Mouse (Mus musculus) ZHBTc4 (cell line): ENCODE measurements around the gene Prss22.
A peak's percentile ranks its signal among the peaks of the same experiment; 100 is the strongest.

Source experiments
- DNase-seq: peaks from one replicate; pipeline ENCODE4 v3.0.0-alpha.2; 2011; ENCODE audit warnings: low read depth, low spot score

Gene Prss22

DNA sequence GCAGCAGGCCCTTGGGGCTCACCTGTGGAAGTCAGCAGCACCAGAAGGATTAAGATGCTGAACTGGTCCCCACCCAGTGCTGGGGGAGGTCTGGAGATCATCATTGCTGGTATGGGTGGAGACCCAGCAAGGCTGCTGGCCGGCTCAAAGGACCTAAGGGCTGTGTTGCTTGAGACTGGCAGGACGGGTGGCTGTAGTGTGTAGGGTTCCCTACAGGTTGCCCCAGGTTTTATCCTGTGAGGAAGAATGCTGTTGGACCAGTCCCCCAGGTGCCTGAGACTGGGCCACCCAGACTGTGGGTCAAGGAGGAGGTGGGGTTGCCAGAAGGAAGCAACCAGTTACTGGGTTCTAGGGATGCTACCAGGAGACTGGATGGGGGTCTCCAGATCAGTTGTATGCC is at the start of gene Prss22:
Gene Prss22 (minus strand): TSS at position 200 of the 400 bp plus-strand sequence.
- no peak for DNase-seq

DNA sequence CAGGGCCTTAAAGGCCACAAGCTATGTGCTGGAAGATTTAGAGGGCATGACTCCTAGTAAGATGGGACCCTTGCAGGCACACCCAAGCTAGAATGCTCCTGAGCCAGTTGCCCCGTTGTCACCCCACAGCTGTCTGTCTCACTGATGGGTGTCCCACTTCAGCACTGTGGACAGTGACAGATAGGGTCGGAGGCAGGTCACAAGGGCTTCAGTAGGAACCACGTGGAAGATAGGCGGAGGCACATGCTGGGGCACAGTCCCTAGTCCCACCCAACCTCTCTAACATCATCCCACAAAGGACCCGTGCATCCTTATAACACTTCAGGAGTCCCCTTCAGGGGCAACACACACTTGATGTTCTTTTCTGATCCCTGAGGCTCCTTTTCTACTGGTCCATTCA is 48.1 kb upstream of the Prss22 start:
- peak; percentile 72 for DNase-seq

DNA sequence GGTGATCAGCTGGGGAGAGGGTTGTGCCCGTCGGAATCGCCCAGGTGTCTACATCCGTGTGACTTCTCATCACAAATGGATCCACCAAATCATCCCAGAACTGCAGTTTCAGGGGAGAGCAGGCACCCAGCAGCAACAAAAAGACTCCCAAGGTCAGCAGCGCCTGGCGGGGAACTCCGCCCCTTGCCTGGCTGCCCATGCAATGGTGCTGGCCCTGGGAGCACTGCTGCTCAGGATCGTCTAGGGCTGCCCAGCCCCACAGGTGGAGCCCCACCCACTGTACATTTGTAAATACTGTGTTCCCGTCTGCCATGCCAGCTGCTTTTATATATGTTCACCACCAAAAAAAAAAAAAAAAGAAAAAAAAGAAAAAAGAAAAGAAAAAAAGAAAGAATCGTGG is 47.7 kb upstream of the Prss22 start:
- no peak for DNase-seq

DNA sequence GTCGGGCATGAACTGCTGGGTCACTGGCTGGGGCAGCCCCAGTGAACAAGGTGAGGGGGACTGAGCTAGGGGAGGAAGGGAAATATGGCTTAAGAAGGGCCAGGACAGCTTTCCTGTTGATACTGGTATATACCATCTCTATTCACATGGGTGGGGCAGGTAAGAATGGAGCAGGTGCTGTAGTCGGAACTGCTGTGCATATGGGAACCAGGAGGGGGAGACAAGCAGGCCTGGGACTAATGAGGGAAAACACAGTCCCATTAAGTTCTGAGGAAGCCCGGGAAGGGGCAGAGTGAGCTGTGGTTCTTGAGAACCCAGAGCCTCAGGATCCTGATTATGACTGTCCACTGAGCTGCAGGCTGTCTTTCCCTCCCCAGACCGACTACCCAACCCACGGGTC is 46.6 kb upstream of the Prss22 start:
- peak; percentile 75 for DNase-seq

DNA sequence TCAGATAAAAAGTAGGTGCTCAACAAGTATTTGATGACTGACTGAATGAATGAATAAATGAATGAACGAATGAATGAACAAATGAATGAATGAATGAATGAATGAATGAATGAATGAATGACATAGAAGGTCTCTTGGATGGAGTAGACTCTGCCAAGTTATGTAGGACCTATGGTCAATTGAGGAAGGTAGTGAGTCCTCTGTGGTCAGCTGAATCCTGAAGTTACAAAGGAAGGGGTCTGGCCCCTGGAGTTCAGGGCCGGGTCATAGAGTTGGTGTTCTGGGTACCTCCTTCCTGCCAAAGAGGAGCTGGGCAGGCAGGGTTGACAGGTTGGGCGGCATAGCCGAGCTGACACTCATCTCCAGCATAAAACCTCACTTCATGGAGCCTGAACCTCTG is 39.9 kb upstream of the Prss22 start, which contains the start of gene Prss27:
Gene Prss27 (plus strand): TSS at position 301 of the 400 bp plus-strand sequence.
- no peak for DNase-seq

DNA sequence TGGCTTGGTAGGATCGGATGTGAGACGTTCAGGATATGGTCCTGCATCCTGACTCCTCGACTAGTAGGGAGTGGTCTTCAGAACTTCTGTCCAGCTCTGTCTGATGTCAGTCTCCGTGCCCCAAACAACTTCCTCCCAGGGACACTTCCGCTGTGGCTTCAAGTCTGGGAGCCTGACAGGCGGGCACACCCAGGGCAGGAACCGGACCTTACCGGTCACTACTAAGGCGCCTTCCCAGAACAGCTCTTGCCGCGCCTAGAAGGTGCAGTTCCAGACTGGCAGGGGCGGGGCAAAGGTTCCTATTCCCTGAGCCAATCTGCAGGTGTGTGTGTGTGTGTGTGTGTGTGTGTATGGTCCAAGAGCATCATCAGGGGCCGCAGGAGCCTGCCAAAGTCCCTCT is 39.5 kb upstream of the Prss22 start:
- DNase-seq = peak; percentile 45

DNA sequence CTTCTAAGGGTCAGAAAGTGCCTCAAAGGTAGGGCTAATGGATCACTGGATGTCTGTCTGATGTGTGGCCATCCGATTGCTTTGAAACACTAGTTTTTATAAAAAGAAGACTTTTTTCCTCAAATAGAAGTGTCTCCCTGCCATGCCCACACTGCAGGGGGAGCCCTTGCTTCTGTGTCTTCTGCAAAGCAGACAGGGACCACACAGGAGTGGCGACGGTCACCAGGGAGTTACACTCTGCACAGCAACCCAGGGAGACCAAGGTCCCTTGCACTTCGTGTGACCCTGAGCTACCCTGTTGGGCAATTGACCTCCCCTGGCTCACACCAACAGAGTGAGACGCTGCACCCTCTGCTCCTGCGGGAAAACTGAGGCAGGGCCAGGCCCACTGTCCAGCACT is 39.1 kb upstream of the Prss22 start:
- peak; percentile 40 for DNase-seq

DNA sequence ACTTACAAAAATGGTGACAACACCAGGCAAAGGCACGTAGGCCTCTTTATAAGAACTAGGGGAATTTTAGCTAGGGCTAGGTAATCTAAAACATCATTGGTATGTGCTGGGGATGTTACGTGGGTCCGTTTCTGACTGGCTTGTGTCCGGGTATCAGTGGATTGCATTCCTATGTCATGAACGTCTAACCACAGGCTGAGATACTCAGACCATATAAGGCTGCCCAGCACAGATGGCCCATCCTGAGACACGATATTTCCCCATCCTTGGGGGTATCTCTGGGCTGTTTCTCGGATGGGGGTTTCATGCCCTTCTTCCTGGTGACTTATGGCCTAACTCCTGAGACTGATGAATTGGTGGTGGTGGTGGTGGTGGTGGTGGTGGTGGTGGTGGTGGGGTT is 37.2 kb upstream of the Prss22 start:
- no peak for DNase-seq

DNA sequence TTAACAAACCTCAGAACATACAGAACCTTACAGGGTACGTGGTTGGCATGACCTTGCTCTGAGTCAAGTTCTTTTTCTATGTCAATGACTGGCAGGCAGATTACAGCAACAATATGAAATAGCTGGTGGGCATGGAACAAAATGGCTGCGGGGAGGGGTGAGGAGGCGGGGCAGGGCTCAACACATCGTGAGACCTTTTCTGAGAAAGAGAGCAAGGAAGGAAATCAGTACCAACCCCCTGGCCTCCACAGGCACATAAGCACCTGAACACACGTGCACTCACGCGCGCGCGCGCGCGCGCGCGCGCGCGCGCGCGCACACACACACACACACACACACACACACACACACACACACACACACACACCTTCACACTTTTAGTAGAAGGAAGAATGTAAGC is 32.7 kb upstream of the Prss22 start:
- peak; percentile 79 for DNase-seq

DNA sequence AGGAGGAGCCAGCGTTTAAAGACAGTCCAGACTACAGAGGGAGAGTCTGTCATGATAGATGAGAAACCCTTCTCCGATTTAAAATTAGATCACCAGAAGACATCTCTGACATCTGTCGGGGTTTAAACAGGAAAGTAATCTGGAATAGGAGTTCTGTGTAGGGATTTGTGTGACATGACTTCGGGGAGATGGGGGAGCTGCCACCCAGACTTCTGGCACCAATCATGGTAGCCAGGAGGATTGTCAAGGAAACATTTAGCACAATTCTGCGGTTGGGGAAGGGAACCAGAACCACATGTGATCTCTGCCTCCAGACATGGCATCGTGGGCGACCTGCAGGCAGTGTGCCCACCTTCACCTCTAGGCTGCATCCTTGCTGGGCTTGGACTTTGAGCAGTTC is 31.6 kb upstream of the Prss22 start:
- DNase-seq = no peak

DNA sequence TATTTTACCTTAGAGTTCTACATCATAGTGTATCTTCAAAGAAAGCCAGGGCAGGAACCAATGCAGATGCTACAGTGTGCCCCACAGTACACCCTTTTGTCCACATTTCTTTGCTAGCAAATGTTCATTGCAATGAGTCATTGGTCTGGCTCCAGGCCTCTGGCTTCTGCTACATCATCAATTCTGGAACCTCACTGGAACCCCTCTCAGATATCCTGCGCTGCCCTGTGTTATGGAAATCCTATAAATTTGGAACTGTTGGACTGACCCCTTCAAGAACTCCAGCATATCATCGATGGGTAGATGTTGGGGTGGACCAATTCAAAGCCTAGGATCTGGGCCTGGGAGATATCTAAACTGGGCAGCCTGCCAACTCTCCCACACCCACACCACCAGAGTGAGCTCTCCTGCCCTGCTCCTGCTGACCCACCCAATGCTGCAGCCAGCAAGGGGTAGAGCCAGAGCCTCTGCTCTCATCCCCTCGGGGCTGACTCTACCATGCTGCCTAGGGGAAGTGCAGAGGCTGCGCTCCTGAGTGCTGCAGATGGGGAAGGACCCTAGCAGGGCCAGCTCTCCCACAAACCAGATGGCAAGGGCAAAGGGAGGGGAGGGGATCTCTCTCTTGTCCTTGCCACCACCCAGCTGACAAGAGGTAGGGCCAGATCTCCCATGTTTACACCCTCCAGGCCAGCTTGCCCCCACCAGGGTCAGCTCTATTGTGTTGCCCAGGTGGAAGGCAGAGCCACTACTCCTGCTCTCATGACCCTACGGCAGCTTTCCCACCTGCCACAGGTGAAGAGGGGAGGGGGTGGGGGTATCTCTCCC is 23.7 kb upstream of the Prss22 start:
- no peak for DNase-seq

DNA sequence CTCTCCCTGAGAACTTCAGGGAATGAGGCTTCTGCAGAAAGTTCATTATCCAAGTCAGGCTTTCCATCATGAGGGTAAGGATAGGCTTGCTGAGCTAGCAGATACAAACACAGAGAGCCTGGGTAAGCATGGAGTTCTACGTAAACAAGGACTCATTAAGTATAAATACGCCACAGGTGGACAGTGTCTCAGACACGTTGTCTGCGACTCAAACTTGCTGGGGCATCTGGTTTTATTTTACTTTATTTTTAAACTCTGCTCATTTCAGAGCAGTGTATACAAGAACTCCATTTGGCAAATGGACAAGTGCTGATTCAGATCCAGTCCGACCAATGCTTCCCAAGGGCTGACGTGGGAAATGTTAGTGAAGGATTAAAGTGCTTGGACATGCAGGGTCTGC is 22.8 kb upstream of the Prss22 start:
- no peak for DNase-seq

DNA sequence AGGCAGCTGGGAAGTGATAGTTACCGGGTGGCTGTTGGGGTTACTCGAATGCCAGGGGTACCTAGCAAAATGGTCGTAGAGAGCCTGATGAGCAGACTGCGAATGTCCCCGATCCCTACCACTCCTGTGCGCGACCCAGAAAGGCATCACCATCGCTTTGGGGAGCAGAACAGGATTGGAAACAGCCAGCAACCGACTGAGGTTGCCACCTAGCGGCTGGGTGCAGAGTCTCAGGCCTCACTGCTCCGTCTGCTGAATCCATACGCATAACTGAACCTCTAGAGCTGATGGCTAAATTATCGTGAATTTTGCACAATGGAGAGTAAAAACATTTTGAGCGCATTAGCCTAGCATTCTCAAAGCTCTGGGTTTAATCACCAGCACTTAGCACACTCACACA is 17.8 kb upstream of the Prss22 start:
- DNase-seq = peak; percentile 84

DNA sequence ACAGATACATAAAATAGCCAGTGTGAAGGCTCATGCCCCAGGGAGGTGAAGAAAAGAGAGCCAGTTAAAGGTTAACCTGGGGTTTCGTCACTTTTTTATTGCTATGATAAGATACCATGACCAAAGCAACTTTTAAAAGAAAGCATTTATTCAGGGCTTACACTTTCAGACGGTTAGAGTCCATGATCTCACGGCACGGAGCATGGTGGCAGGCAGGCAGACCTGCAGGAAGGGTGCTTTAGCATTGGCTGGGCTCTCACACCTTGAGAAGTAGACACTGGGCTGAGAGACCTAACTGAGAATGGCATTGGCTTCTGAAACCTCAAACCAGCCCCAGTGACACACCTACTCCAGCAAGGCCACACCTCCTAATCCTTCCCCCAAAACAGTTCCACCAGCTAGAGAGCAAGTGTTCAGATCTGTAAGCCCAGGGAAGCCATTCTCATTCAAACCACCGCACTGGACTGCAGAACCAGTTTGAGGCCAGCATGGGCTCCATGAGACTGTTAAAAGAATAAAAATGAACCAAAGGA is 16.6 kb upstream of the Prss22 start:
- peak; percentile 72 for DNase-seq

DNA sequence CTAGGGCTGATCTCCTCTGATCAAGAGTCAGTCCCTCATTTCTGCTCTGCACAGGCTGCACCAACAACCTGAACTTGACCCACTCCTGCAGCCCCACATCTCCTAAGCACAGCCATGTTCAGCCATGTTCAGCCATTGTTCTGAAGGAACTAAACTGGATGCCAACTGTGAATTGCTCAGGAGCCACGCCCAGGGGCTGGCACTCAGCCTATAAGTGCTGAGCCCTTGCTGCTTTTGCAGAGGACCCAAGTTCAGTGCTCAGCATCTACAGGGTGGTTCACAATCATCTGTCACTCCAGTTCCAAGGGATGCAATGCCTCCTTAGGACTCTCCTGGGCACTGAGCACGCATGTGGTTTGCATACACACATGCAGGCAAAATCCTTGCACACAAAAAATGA is 15.0 kb upstream of the Prss22 start:
- no peak for DNase-seq

DNA sequence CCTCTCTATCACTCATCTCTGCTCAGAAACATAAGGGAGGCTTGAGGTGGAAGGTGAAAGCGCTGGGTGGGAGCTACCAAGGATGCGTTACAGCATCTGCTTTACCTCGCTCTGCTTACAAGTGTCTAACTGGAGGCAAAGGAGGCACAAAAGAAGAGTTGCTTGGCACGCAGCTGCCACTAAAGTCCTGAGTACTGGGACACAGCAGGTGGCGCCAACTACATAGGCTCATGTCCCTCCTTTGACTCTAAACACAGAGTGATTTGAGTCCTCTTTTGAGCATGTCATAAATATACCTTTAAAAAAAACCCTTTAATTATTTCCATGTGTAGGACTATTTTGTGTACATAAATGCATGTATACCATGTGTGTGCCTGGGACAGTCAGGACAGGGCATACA is 11.7 kb upstream of the Prss22 start:
- DNase-seq = peak; percentile 35

DNA sequence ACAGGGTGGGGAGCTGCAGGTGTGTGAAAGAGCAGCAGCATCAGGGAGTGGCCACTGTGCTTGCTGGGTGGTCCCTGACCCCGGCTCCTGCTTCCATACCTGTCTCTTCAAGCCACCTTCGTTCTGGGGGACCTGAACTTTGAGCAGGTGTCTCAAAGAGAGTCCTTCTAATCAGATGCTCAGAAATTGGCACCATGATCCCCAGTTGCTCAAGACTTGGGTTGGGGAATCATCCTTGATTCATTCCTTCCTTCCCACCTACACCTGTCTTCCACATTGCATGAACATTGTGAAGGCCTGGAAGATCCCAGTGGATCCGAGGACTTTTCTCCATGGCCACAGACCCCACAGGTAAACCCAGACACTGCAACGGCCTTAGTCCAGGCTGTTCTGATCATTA is 10.2 kb upstream of the Prss22 start:
- no peak for DNase-seq

DNA sequence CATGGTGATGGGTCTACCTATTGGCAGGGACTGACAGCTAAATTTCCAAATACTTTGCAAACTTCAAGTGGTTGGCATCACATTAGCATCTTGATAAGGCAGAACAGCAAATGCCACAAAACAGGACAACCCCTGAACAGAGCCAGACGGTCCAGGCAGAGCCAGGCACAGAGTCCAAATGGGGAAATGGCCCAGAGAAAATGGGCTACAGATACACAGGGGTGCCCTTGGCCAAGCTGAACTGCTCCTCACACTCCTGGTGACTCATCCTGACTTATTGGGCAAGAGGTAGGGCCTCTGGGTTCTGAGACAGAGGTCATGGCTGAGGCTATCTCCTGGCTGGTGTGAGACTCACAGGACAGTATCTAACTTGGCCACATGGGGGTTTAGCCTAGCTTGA is 9.5 kb upstream of the Prss22 start:
- no peak for DNase-seq

DNA sequence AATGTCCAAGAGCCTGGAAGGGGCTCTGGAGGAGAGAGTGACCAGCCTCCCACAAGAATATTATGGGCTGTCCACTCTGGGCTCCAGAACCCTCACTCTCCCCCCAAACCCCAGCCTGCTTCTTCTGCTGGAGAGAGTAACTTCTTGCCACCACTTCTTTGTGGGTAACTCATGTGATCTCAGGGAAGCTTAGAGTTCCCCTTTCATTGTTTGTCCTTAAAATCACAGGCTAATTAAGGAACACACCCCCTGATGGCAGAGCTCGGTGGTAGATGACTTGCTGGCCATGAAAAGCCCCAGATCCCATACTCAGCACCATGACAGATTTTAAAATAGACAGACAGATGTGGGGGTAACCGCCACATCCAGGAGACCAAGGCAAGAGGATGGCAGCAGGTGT is 9.0 kb upstream of the Prss22 start:
- DNase-seq = no peak

DNA sequence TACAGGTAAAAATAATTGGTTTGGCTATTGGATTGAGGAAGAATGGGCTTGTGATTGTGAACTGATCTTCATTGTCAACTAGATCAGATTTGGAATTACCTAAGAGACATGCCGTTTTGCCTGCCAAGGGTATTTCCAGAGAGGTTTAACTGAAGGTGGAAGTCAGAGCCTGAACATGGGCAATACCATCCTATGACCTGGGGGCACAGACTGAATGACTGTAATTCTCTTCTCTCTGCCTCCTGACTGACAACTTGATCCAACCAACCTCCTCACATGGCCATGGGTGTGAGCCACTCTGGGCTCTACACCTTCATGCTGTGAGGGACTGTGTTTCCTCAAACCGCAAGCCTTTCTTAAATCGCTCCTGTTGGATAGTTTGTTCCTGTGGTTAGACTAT is 7.1 kb upstream of the Prss22 start:
- DNase-seq = no peak

DNA sequence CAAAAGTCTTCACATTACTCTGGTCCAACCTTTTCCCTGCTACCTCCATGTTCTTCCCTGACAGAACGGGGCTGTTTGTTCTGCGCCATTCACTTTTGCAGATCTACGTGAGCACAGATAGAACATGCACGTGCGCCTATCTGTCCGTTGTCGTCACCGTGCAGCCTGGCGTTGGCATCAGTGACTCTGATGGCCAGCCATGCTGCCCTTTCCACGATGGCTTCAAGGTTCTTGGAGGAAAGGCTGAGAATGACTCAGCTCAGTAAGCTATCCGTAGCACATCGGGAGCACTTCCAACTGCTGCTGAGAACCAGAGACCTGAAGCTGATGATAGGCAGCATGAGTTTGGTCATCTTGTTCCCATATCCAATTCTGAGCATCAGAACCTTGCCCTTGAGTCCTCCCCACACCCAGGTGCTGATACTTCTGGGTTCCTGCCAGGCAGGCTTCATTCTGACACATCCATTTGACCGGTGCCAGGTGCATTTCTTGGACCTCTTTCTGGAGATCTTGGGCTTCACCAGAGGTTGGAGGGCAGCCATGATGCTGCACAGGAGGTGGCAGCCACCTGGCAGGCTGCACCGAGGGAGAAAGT is 6.3 kb upstream of the Prss22 start:
- DNase-seq = no peak

DNA sequence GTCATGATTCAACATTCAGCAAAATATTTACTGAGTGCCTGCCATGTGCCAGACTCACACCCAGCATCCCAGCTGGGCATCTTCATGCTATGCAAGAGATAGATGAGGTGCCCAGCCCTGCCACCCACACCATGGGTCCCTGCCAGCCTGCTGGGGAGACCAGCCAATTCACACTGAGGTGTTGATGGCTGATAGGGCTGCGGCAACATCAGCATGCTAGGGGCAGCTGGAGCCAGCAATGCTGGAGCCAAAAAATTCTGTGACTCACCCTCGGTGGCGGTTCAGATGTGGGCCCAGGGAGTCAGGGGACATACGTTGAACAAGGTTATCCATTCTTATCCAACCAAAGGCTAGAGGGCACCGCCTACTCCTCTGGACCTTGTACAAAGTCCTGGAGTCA is 2.5 kb upstream of the Prss22 start:
- DNase-seq = no peak

DNA sequence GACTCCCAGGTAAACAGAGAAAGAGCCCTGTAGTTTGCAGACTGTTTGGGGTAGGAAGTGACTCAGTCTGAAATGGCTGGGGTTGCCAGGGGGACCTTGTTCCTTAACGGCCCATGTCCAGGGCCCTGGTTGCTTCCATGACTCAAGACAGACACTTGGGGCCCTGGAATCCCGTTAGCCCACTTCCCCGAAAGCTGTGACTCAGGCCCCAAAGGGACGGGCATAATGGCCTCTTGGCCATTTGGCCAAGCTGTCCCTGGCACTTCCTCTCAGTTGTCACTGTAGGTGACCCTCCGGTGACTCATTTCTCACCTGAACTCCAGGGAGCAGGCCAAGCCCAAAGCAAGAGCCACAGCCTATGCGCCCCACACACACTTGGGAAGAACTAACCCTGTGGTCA is 483 bp upstream of the Prss22 start:
- no peak for DNase-seq
